Mouse (Mus musculus) duodenum, adult 2 months (tissue): ENCODE measurements around the gene Syt15. TPM values are rescaled to one million over a fixed set of nuclear protein-coding genes. Genes with fewer than 3 reads are reported as not detected.

Experiments
- polyA plus RNA-seq: library from polyadenylated mRNA; depleted of rRNA; stranded (reverse); fragments of >200 nt; gene quantifications from 2 replicates; pipeline ENCODE4 v1.2.3, GENCODE M21; 2012; ENCODE audit warnings: low replicate concordance; rRNA removed

Gene Syt15
- 1.2 and 1.5 TPM in 2 replicates for polyA plus RNA-seq

DNA sequence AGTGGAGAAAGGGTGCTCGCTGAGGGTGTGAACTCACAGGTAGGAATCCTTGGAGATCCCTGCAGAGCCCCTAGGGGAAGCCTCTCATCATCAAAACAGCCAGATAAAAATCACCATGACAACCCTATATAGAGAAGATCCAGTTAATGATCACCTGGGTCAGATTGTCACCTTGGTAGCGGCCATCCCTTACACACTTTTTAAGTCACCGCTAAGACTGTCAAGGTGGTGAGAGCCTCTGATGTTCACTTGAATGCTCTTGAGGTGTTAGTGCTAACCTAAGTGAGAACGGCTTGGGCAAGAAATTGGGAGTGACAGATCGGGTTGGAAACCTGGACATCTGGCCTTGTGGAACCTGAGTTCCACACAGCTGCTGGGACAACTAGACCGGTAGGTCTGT lies at the start of gene Syt15:
Gene Syt15 (plus strand): TSS at position 301 of the 400 bp plus-strand sequence.

DNA sequence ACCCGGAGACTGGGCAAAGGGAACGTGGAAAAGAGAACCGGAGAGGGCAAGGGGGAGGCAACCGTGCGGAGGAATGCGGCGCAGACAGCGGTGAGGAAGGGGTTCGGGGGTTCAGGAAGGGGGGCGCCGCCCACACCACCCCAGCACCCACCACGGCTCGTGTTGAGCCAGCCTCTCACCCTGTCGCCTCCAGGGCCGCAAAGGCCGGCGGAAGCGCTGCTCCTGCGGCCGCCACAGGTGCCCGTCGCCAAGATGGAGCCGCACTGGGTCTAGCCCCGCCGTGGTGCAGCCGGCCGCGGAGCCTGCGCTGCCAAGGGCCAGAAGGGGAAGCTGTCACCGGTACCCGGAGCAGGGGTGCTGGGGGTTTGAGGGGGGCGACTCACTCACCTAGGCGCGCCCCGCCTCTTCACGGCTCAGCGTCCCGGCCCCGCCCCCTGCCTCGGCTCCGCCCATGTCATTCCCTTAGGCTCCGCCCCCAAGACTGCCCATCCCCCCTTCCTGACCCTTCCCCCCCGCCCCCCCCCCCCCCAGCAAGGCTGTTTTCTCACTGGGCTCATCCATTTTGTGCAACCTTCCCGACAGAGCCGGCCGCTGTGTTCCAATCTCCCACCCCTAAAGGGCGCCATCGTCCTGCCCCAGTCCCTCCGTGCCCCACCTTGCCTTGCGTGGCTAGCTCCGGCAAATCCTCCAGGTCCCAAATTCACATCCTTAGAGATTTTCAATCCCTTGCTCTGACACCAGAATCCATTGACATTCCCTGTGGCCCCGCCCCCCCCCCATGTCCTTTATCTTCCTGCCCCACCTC lies 18.0 kb upstream of the Syt15 start, which contains the start of gene Gprin2:
Gene Gprin2 (minus strand): TSS at position 423 of the 805 bp plus-strand sequence.

Other genes with a start within 250 kb of the Syt15 start
- not detected in 2 replicates for gene Zfp488, start 240.8 kb upstream of the Syt15 start, polyA plus RNA-seq
- gene Gm30083, start 204.4 kb upstream of the Syt15 start, polyA plus RNA-seq, result not detected in 2 replicates
- gene Gm5460, start 202.8 kb upstream of the Syt15 start, polyA plus RNA-seq, result not detected in 2 replicates
- not detected in 2 replicates for gene Antxrl, start 166.9 kb upstream of the Syt15 start, polyA plus RNA-seq
- gene Anxa8, start 133.6 kb upstream of the Syt15 start, polyA plus RNA-seq, result 0.39 and 0.54 TPM in 2 replicates
- gene A630023A22Rik, start 116.8 kb upstream of the Syt15 start, polyA plus RNA-seq, result not detected in 2 replicates
- 0.02 and 0.47 TPM in 2 replicates for gene Npy4r, start 67.1 kb upstream of the Syt15 start, polyA plus RNA-seq
- 0.01 and 0.02 TPM in 2 replicates for gene Gprin2, start 17.9 kb upstream of the Syt15 start, polyA plus RNA-seq
- 0.27 and 0.75 TPM in 2 replicates for gene Shld2, start 90.9 kb downstream of the Syt15 start, polyA plus RNA-seq
- gene Glud1, start 91.1 kb downstream of the Syt15 start, polyA plus RNA-seq, result 83.6 and 224 TPM in 2 replicates
- gene Fam25c, start 135.8 kb downstream of the Syt15 start, polyA plus RNA-seq, result 0.58 TPM in 1 of 2 replicates, not detected in the other
- 4.6 and 9.0 TPM in 2 replicates for gene Sncg, start 155.2 kb downstream of the Syt15 start, polyA plus RNA-seq
- gene Mmrn2, start 155.9 kb downstream of the Syt15 start, polyA plus RNA-seq, result 2.6 and 3.8 TPM in 2 replicates